Mouse (Mus musculus): ENCODE measurements around the gene Gpr141.

- TF ChIP-seq ZNF384 (IDR thresholded peaks at IDR 0.05; ENCODE audit: low read depth, low read length) (no peak), ZC3H11A (IDR thresholded peaks at IDR 0.05; ENCODE audit: borderline replicate concordance, low read depth, low read length) (no peak), HCFC1 (IDR thresholded peaks at IDR 0.05; ENCODE audit: borderline replicate concordance, insufficient read depth, low read length) (no peak)
Measured at GRCm38 (mm10) chr13:19745741-19746140, 78.3 kb downstream of the Gpr141 start.
